Mouse (Mus musculus): ENCODE results near the gene Krt77. TPM values are rescaled to one million over a fixed set of nuclear protein-coding genes. Genes with fewer than 3 reads are reported as not detected.

Krt77 gene
- total RNA-seq, 4 experiments from 2014 or later: 12.2 to 16.2 (median 14.6) TPM

DNA sequence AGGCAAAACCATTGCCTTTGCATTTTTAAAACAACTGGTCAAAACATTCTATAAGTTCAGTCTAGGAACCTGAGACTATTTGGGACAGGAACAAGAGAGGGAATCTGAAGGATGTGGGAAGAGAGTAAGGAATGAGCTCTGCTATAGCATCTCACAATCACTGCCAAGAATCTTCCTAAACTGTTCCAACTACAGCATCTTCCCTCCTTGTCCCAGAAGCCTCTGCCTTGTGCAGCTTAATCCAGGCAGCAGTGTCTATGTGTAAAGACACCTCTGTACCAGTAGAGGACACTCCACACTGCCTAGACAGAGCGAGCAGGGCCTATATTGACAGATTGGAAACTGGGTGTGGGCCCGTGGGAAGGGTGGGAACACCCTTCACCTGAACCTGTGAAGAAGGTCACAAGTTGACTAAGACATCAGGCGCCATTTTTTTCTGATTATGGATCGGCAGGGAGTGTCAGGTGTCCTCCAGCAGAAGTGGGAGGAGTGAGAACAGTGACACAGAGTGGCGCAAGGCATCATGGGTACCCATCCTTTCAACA is 34.6 kb downstream of the Krt77 start:
- no peak for DNase-seq (ENCODE audit: low spot score in 2 of 2)

DNA sequence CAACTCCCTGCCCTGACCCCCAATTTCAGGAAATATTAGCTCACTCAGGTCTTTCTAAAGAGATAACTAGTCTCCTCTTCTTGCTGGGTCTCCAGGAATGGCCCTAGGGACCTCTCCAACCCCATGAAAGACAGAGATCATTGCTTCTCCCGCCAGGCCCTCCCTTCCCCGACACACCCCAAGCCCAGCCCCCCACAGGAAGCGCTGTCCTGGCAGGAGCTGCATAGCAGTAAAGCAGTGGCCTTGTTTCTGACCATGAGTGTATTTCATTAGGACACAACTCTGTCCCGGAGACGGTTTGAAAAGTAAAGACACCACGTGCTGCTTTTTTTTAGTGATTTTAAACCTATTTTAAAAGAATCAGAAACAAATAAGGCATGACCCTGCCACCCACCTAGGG is 36.4 kb downstream of the Krt77 start:
- DNase-seq (ENCODE audit: low spot score in 2 of 2): no peak

DNA sequence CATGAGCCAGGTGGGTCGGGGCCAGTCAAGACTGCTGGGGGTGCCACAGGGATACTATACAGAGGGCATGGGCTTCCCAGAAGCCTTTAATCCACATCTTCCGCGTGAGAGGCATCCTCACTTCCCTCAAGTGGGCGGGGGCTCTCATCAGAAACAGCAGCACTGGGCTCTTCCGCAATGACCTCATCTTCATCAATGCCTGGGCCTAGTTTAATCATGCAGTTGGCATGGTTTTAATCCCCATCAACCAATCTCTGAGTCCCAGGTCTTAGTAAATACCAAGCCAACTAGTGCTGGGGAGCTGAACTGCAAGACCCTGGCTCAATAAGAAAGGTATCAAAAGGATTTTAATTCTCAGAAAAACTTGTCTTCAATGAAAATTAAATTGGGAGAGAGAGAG is 40.1 kb downstream of the Krt77 start:
- no peak for DNase-seq (ENCODE audit: low spot score in 2 of 2)

DNA sequence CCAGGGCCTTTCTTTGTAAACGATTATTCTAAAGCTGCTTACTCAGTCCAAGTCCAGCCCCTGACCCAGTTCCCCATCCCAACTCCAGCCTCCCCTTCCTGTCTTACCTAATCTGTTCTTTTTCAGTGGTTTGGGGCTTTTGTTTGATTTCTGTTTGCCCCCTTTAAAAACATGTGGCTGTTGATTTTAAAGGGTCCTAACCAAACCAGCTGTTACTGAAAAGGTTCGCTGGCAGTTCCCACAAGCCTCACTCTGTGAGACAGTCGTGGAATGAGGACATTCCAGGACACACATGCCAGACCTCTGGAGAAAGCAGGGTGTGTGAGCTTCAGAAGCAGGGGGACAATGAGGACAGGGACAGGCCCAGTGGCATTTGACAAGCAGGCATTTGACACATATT is 47.7 kb downstream of the Krt77 start:
- no peak for DNase-seq (ENCODE audit: low spot score in 2 of 2)

DNA sequence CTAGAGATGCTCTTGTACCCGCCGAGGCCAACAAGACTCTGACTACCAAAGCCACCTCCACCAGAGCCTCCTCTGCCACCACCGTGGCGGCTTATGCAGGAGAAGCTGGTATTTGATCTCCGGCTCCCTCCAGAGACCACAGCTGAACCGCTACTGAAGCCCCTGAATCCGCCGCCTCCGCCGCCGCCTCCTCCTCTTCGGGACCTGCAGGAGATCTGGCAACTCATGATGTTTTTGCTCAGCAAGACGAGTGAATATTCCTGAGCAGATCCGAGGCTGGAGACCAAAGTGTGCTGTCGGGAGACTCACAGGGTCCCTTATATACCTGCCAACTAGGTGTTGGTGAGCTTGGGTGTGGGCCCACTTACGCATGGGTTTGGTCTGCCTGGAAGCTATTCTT is 51.6 kb downstream of the Krt77 start, which contains the start of gene Krt2:
Krt2 (minus strand) TSS at position 295 of the 400 bp plus-strand sequence.
- DNase-seq (ENCODE audit: low spot score in 2 of 2): peak in 1 of 2 experiments; percentile 42

Small RNA genes lying within 50 kb of the gene (microRNA-seq; reads per million reads assigned to microRNA genes)
- 0 reads per million in 2 experiments for gene Gm44356

Other genes with a start within 250 kb of the Krt77 start
- gene Gm5414, start 241.5 kb downstream of the Krt77 start, total RNA-seq (2022): not detected
- not detected for gene Gm5478, start 222.3 kb downstream of the Krt77 start, total RNA-seq (2022)
- gene Krt6b, start 189.4 kb downstream of the Krt77 start, total RNA-seq (2022): not detected
- not detected for gene Krt6a, start 175.4 kb downstream of the Krt77 start, total RNA-seq (2022)
- gene Krt5, start 156.8 kb downstream of the Krt77 start, total RNA-seq (2022): under 1 TPM; 0.35 to 0.61 (median 0.53) TPM
- not detected for gene Krt71, start 126.6 kb downstream of the Krt77 start, total RNA-seq (2022)
- not detected for gene Krt72, start 83.2 kb downstream of the Krt77 start, total RNA-seq (2022)
- gene Krt73, start 67.4 kb downstream of the Krt77 start, total RNA-seq (2022): 1 to 10 TPM; 4.4 to 6.8 (median 6.1) TPM
- gene Krt2, start 51.5 kb downstream of the Krt77 start, total RNA-seq (2022): 1 to 10 TPM; 6.2 to 8.9 (median 7.9) TPM
- gene Krt1, start 18.9 kb downstream of the Krt77 start, total RNA-seq (2022): 1 to 10 TPM; 2.3 to 4.2 (median 3.6) TPM
- gene Krt76, start 23.2 kb upstream of the Krt77 start, total RNA-seq (2022): not detected
- gene Krt4, start 55.0 kb upstream of the Krt77 start, total RNA-seq (2022): not detected
- gene Krt79, start 70.6 kb upstream of the Krt77 start, total RNA-seq (2022): under 1 TPM in 3 of 4 experiments, not detected in 1; 0.18 to 0.41 (median 0.21) TPM
- not detected for gene Krt78, start 84.6 kb upstream of the Krt77 start, total RNA-seq (2022)
- under 1 TPM in 3 of 4 experiments, not detected in 1; 0.22 to 0.56 (median 0.43) TPM for gene Krt8, start 134.8 kb upstream of the Krt77 start, total RNA-seq (2022)
- 1 to 10 TPM in 2 of 4 experiments, under 1 TPM in 1, not detected in 1; 0.23 to 2.4 (median 2.3) TPM for gene Krt18, start 158.5 kb upstream of the Krt77 start, total RNA-seq (2022)
- 100 to 1,000 TPM; 175 to 212 (median 192) TPM for gene Eif4b, start 204.1 kb upstream of the Krt77 start, total RNA-seq (2022)
- gene Tns2, start 230.7 kb upstream of the Krt77 start, total RNA-seq (2022): 10 to 100 TPM; 22.4 to 26.9 (median 24.8) TPM